Mouse (Mus musculus) lung, embryonic 16.5 days (tissue): ENCODE measurements at regions not wholly inside any gene's neighbourhood (a gene's known extent, or its start where the extent isn't known, plus 50 kb on each side); places are given as distances from the start of the nearest gene placed in this dataset.
A peak's percentile ranks its signal among the peaks of the same experiment; 100 is the strongest.
"Not testable (repeated sequence)": the region's sequence is repeated elsewhere in the genome, so short reads cannot be mapped to it uniquely, and the experiment has no call there.

ENCODE experiments used
- ATAC-seq: fragments of 200-750 bp; cut with Nextera tagmentation; 2 replicates; pipeline ENCODE4 v1.8.0; 2017; ENCODE audit warnings: low read depth, mild to moderate bottlenecking, moderate library complexity
- H3K27ac ChIP-seq: fragments of 300-500 bp; sonication (generic); 2 replicates; pipeline ENCODE4 v1.5.1; 2014; ENCODE audit warnings: mild to moderate bottlenecking, control low read depth, low read length
- H3K27me3 ChIP-seq: fragments of 300-500 bp; sonication (generic); 2 replicates; pipeline ENCODE4 v1.6.1; 2014; ENCODE audit warnings: low read depth, low read length, mixed read lengths; ENCODE audit not compliant: control insufficient read depth, insufficient read depth
- H3K36me3 ChIP-seq: fragments of 300-500 bp; sonication (generic); 2 replicates; pipeline ENCODE4 v1.6.1; 2014; ENCODE audit warnings: low read length; ENCODE audit not compliant: control insufficient read depth, insufficient read depth
- H3K4me1 ChIP-seq: fragments of 300-500 bp; sonication (generic); replicated peaks from 2 replicates; pipeline ENCODE4 v1.6.1; 2014; ENCODE audit warnings: low read length, mixed read lengths; ENCODE audit not compliant: control insufficient read depth, insufficient read depth
- H3K4me2 ChIP-seq: fragments of 300-500 bp; sonication (generic); 2 replicates; pipeline ENCODE4 v1.6.1; 2014; ENCODE audit warnings: low read depth, low read length, control low read depth
- H3K4me3 ChIP-seq: fragments of 300-500 bp; sonication (generic); 2 replicates; pipeline ENCODE4 v1.5.1; 2014; ENCODE audit warnings: mild to moderate bottlenecking, low read length, control low read depth
- H3K9ac ChIP-seq: fragments of 300-500 bp; sonication (generic); 2 replicates; pipeline ENCODE4 v1.6.1; 2014; ENCODE audit warnings: low read length, control low read depth
- H3K9me3 ChIP-seq: fragments of 300-500 bp; sonication (generic); 2 replicates; pipeline ENCODE4 v1.6.1; 2016; ENCODE audit warnings: low read length; ENCODE audit not compliant: control insufficient read depth
- WGBS: fragments of 180-500 bp; shearing (Covaris S2); extraction: QIAGEN DNeasy Blood & Tissue Kit; methylation state at CpG from one replicate; pipeline ENCODE4 v1.1.7; 2014; 5-methylcytosine and 5-hydroxymethylcytosine counted together

GRCm38 (mm10) chr3:147662572-147662971 is 810.4 kb downstream of the Ttll7 start:
- Histone ChIP-seq H3K9me3 (no peaks in the 10 kb centered on the region), H3K4me1 (no peaks in the 10 kb centered on the region), H3K4me3 (no peak overlapping the region), H3K27me3 (no peaks in the 10 kb centered on the region), H3K36me3 (no peaks in the 10 kb centered on the region), H3K9ac (no peak overlapping the region), H3K4me2 (no peak overlapping the region), H3K27ac (no peak overlapping the region)
- WGBS, result 80% methylated on average over 3 of the region's 3 CpGs
- ATAC-seq, result no peak

- no peaks in the 10 kb centered on the region for H3K36me3 ChIP-seq
- no peak for ATAC-seq
- no peak overlapping the region for H3K27ac ChIP-seq
- H3K27me3 ChIP-seq, result no peaks in the 10 kb centered on the region
- H3K9ac ChIP-seq, result no peak overlapping the region
- H3K4me2 ChIP-seq, result no peak overlapping the region
- 33% methylated on average over 6 of the region's 6 CpGs for WGBS
- no peaks in the 10 kb centered on the region for H3K9me3 ChIP-seq
- no peak overlapping the region for H3K4me3 ChIP-seq
- no peaks in the 10 kb centered on the region for H3K4me1 ChIP-seq
Measured at GRCm38 (mm10) chr3:147652849-147653248, 800.7 kb downstream of the Ttll7 start.

GRCm38 (mm10) chr3:147635486-147635885 is 783.3 kb downstream of the Ttll7 start:
- ATAC-seq, H3K9me3 ChIP-seq, H3K4me3 ChIP-seq, H3K27ac ChIP-seq, H3K27me3 ChIP-seq, H3K9ac ChIP-seq, H3K36me3 ChIP-seq, H3K4me1 ChIP-seq, H3K4me2 ChIP-seq: not testable (repeated sequence)
- WGBS, result 94% methylated on average over 17 of the region's 21 CpGs

GRCm38 (mm10) chr3:147631151-147631550 is 779.0 kb downstream of the Ttll7 start:
- Histone ChIP-seq H3K27me3 (no peaks in the 10 kb centered on the region), H3K27ac (no peak overlapping the region), H3K9me3 (no peaks in the 10 kb centered on the region), H3K9ac (no peak overlapping the region), H3K4me2 (no peak overlapping the region), H3K4me3 (no peak overlapping the region), H3K4me1 (no peaks in the 10 kb centered on the region), H3K36me3 (no peaks in the 10 kb centered on the region)
- no peak for ATAC-seq
- 38% methylated on average over 3 of the region's 3 CpGs for WGBS

- Histone ChIP-seq H3K9me3 (no peaks in the 10 kb centered on the region), H3K27ac (no peak overlapping the region), H3K4me2 (no peak overlapping the region), H3K36me3 (no peaks in the 10 kb centered on the region), H3K27me3 (no peaks in the 10 kb centered on the region), H3K4me3 (no peak overlapping the region), H3K9ac (no peak overlapping the region), H3K4me1 (no peaks in the 10 kb centered on the region)
- ATAC-seq, result no peak
- WGBS, result 43% methylated on average over 6 of the region's 6 CpGs
Measured at GRCm38 (mm10) chr3:147583697-147584315, 731.6 kb downstream of the Ttll7 start.

GRCm38 (mm10) chr3:147571850-147572249 is 719.7 kb downstream of the Ttll7 start:
- no peak overlapping the region for H3K27ac ChIP-seq
- no peak for ATAC-seq
- no peaks in the 10 kb centered on the region for H3K9me3 ChIP-seq
- 75% methylated on average over 4 of the region's 4 CpGs for WGBS
- no peaks in the 10 kb centered on the region for H3K36me3 ChIP-seq
- no peaks in the 10 kb centered on the region for H3K4me1 ChIP-seq
- no peak overlapping the region for H3K4me2 ChIP-seq
- H3K27me3 ChIP-seq, result no peaks in the 10 kb centered on the region
- H3K4me3 ChIP-seq, result no peak overlapping the region
- no peak overlapping the region for H3K9ac ChIP-seq

- 45% methylated on average over 6 of the region's 6 CpGs for WGBS
- Histone ChIP-seq H3K9me3 (no peaks in the 10 kb centered on the region), H3K4me3 (no peak overlapping the region), H3K4me2 (peak overlapping the region; percentile 24; the same call in 1 of the 2 replicates), H3K4me1 (no peaks in the 10 kb centered on the region), H3K27me3 (no peaks in the 10 kb centered on the region), H3K27ac (no peak overlapping the region), H3K9ac (no peak overlapping the region), H3K36me3 (no peaks in the 10 kb centered on the region)
- peak; percentile 80 for ATAC-seq
Measured at GRCm38 (mm10) chr3:147545329-147546006, 693.3 kb downstream of the Ttll7 start.

- H3K27me3 ChIP-seq, result no peaks in the 10 kb centered on the region
- 0 out of 2 replicates have a peak, but pooled peaks have one; percentile 15 for ATAC-seq
- no peak overlapping the region for H3K27ac ChIP-seq
- no peak overlapping the region for H3K9ac ChIP-seq
- no peaks in the 10 kb centered on the region for H3K4me1 ChIP-seq
- no peaks in the 10 kb centered on the region for H3K36me3 ChIP-seq
- H3K4me2 ChIP-seq, result no peak overlapping the region
- H3K4me3 ChIP-seq, result no peak overlapping the region
- WGBS, result 77% methylated on average over 4 of the region's 4 CpGs
- no peaks in the 10 kb centered on the region for H3K9me3 ChIP-seq
Measured at GRCm38 (mm10) chr3:147542285-147542684, 690.1 kb downstream of the Ttll7 start.

- H3K36me3 ChIP-seq, result no peaks in the 10 kb centered on the region
- no peak overlapping the region for H3K9ac ChIP-seq
- ATAC-seq, result no peak
- no peak overlapping the region for H3K4me3 ChIP-seq
- H3K27ac ChIP-seq, result no peak overlapping the region
- no peaks in the 10 kb centered on the region for H3K9me3 ChIP-seq
- H3K4me1 ChIP-seq, result no peaks in the 10 kb centered on the region
- no peaks in the 10 kb centered on the region for H3K27me3 ChIP-seq
- no peak overlapping the region for H3K4me2 ChIP-seq
Measured at GRCm38 (mm10) chr3:147537584-147537983, 685.4 kb downstream of the Ttll7 start.
